Mouse (Mus musculus) E14TG2a.4 (cell line): Measurements from ENCODE around the gene Rb1.

Source experiments
- H3K27me3 ChIP-seq: 2 replicates; pipeline ENCODE4 v1.6.1; 2014; ENCODE audit warnings: low read length, control low read depth; ENCODE audit not compliant: insufficient read depth
- H3K36me3 ChIP-seq: 2 replicates; pipeline ENCODE4 v1.6.1; 2014; ENCODE audit warnings: low read length, control low read depth; ENCODE audit not compliant: insufficient read depth
- H3K4me1 ChIP-seq: replicated peaks from 2 replicates; pipeline ENCODE4 v1.6.1; 2014; ENCODE audit warnings: low read depth, low read length, control low read depth
- H3K4me3 ChIP-seq: replicated peaks from 2 replicates; pipeline ENCODE4 v1.5.1; 2014; ENCODE audit warnings: mild to moderate bottlenecking, low read length
- H3K9me3 ChIP-seq: 2 replicates; pipeline ENCODE4 v1.6.1; 2014; ENCODE audit warnings: low read length, control low read depth
- CTCF ChIP-seq: conservative IDR thresholded peaks from 2 replicates; pipeline ENCODE4 v1.5.1; 2014; ENCODE audit warnings: low read length
- NANOG ChIP-seq: IDR thresholded peaks from 2 replicates; pipeline ENCODE4 v1.6.1; 2014; ENCODE audit warnings: borderline replicate concordance, low read length, mixed read lengths
- POU5F1 ChIP-seq: IDR thresholded peaks from 2 replicates; pipeline ENCODE4 v1.6.1; 2014; ENCODE audit warnings: low read length, borderline replicate concordance

The Rb1 gene

GRCm38 (mm10) chr14:73368966-73369365 lies 43.3 kb upstream of the Rb1 start:
- TF ChIP-seq CTCF, result no peak
- TF ChIP-seq POU5F1, result no peak
- TF ChIP-seq NANOG, result no peak
- H3K36me3 ChIP-seq, result peaks cover 49% of the 10 kb centered on the region
- H3K27me3 ChIP-seq, result no peaks in the 10 kb centered on the region
- H3K4me1 ChIP-seq, result peaks cover 4% of the 10 kb centered on the region
- H3K9me3 ChIP-seq, result no peaks in the 10 kb centered on the region
- H3K4me3 ChIP-seq, result no peak overlapping the region

GRCm38 (mm10) chr14:73368221-73368620 lies 42.6 kb upstream of the Rb1 start:
- Histone ChIP-seq H3K4me1 (peaks cover 4% of the 10 kb centered on the region), H3K4me3 (no peak overlapping the region), H3K27me3 (no peaks in the 10 kb centered on the region), H3K9me3 (no peaks in the 10 kb centered on the region), H3K36me3 (peaks cover 57% of the 10 kb centered on the region)
- TF ChIP-seq CTCF, result no peak
- no peak for TF ChIP-seq NANOG
- TF ChIP-seq POU5F1, result no peak

GRCm38 (mm10) chr14:73366278-73366677 lies 40.7 kb upstream of the Rb1 start:
- H3K27me3 ChIP-seq, result no peaks in the 10 kb centered on the region
- no peak for TF ChIP-seq POU5F1
- TF ChIP-seq NANOG, result no peak
- no peak for TF ChIP-seq CTCF

GRCm38 (mm10) chr14:73363782-73364181 lies 38.2 kb upstream of the Rb1 start:
- Histone ChIP-seq H3K27me3 (no peaks in the 10 kb centered on the region), H3K4me1 (peaks cover 16% of the 10 kb centered on the region), H3K36me3 (peaks cover 74% of the 10 kb centered on the region), H3K9me3 (no peaks in the 10 kb centered on the region), H3K4me3 (no peak overlapping the region)
- TF ChIP-seq NANOG (no peak), CTCF (no peak), POU5F1 (no peak)

More at GRCm38 (mm10) chr14:73366278-73366677, 40.7 kb upstream of the Rb1 start:
- Histone ChIP-seq H3K9me3 (no peaks in the 10 kb centered on the region), H3K4me3 (no peak overlapping the region), H3K4me1 (no peaks in the 10 kb centered on the region), H3K36me3 (peaks cover 73% of the 10 kb centered on the region)

GRCm38 (mm10) chr14:73354700-73355099 lies 29.1 kb upstream of the Rb1 start:
- peaks cover 5% of the 10 kb centered on the region; the same call in 1 of the 2 replicates for H3K9me3 ChIP-seq
- no peak for TF ChIP-seq POU5F1
- no peak for TF ChIP-seq NANOG
- no peak for TF ChIP-seq CTCF
- H3K4me3 ChIP-seq, result no peak overlapping the region
- H3K27me3 ChIP-seq, result no peaks in the 10 kb centered on the region
- peaks cover 12% of the 10 kb centered on the region for H3K36me3 ChIP-seq
- H3K4me1 ChIP-seq, result peaks cover 1% of the 10 kb centered on the region

GRCm38 (mm10) chr14:73351118-73351517 lies 25.5 kb upstream of the Rb1 start:
- H3K36me3 ChIP-seq, result no peaks in the 10 kb centered on the region
- no peaks in the 10 kb centered on the region for H3K9me3 ChIP-seq
- no peaks in the 10 kb centered on the region for H3K27me3 ChIP-seq
- TF ChIP-seq POU5F1 (no peak), CTCF (no peak), NANOG (no peak)
- peaks cover 4% of the 10 kb centered on the region; the same call in 1 of the 2 replicates for H3K4me1 ChIP-seq
- no peak overlapping the region for H3K4me3 ChIP-seq

- Histone ChIP-seq H3K9me3 (no peaks in the 10 kb centered on the region), H3K4me3 (no peak overlapping the region), H3K4me1 (peaks cover 4% of the 10 kb centered on the region; the same call in 1 of the 2 replicates), H3K27me3 (no peaks in the 10 kb centered on the region), H3K36me3 (no peaks in the 10 kb centered on the region)
- TF ChIP-seq POU5F1 (no peak), NANOG (no peak), CTCF (no peak)
Observed at GRCm38 (mm10) chr14:73350029-73350428, 24.4 kb upstream of the Rb1 start.

GRCm38 (mm10) chr14:73349061-73349670 lies 23.5 kb upstream of the Rb1 start:
- H3K9me3 ChIP-seq, result no peaks in the 10 kb centered on the region
- H3K36me3 ChIP-seq, result no peaks in the 10 kb centered on the region
- no peak for TF ChIP-seq CTCF
- no peak for TF ChIP-seq POU5F1
- TF ChIP-seq NANOG, result no peak
- peaks cover 4% of the 10 kb centered on the region; the same call in 1 of the 2 replicates for H3K4me1 ChIP-seq
- no peaks in the 10 kb centered on the region for H3K27me3 ChIP-seq
- H3K4me3 ChIP-seq, result no peak overlapping the region

- H3K4me1 ChIP-seq, result peaks cover 4% of the 10 kb centered on the region; the same call in 1 of the 2 replicates
- no peaks in the 10 kb centered on the region for H3K9me3 ChIP-seq
- no peaks in the 10 kb centered on the region for H3K27me3 ChIP-seq
- H3K4me3 ChIP-seq, result no peak overlapping the region
- TF ChIP-seq POU5F1 (no peak), CTCF (no peak), NANOG (no peak)
- no peaks in the 10 kb centered on the region for H3K36me3 ChIP-seq
Observed at GRCm38 (mm10) chr14:73347302-73347701, 21.7 kb upstream of the Rb1 start.
